Mouse (Mus musculus): ENCODE results near the gene Lama4.
A peak's percentile ranks its signal among the peaks of the same experiment; 100 is the strongest.

Gene Lama4

GRCm38 (mm10) chr10:38965075-38965781, at the start of gene Lama4:
Gene Lama4, plus strand, starts transcription at chr10:38965515.
- ATAC-seq (ENCODE audit: low TSS enrichment), result peak; percentile 76

GRCm38 (mm10) chr10:38916027-38916617, 49.2 kb upstream of the Lama4 start:
- no peak for ATAC-seq (ENCODE audit: low TSS enrichment)

- ATAC-seq (ENCODE audit: low TSS enrichment), result no peak
These were observed 36.2 kb upstream of the Lama4 start for GRCm38 (mm10) chr10:38928940-38929697.

- no peak for ATAC-seq (ENCODE audit: low TSS enrichment)
These were observed 20.6 kb upstream of the Lama4 start for GRCm38 (mm10) chr10:38944701-38945100.

- ATAC-seq (ENCODE audit: low TSS enrichment), result peak; percentile 33
These were observed 3.4 kb upstream of the Lama4 start for GRCm38 (mm10) chr10:38961920-38962319.

- no peak for ATAC-seq (ENCODE audit: low TSS enrichment)
These were observed 618 bp upstream of the Lama4 start for GRCm38 (mm10) chr10:38964719-38965074.

- peak; percentile 50 for ATAC-seq (ENCODE audit: low TSS enrichment)
These were observed 542 bp downstream of the Lama4 start for GRCm38 (mm10) chr10:38965857-38966256.

GRCm38 (mm10) chr10:38966646-38967045, 1.3 kb downstream of the Lama4 start:
- no peak for ATAC-seq (ENCODE audit: low TSS enrichment)

GRCm38 (mm10) chr10:38968326-38969072, 3.2 kb downstream of the Lama4 start:
- ATAC-seq (ENCODE audit: low TSS enrichment), result no peak

GRCm38 (mm10) chr10:38969543-38969942, 4.2 kb downstream of the Lama4 start:
- ATAC-seq (ENCODE audit: low TSS enrichment), result no peak

- ATAC-seq (ENCODE audit: low TSS enrichment), result no peak
These were observed 4.7 kb downstream of the Lama4 start for GRCm38 (mm10) chr10:38969975-38970374.

GRCm38 (mm10) chr10:38972221-38972946, 7.1 kb downstream of the Lama4 start:
- no peak for ATAC-seq (ENCODE audit: low TSS enrichment)

- no peak for ATAC-seq (ENCODE audit: low TSS enrichment)
These were observed 7.7 kb downstream of the Lama4 start for GRCm38 (mm10) chr10:38973016-38973415.

- no peak for ATAC-seq (ENCODE audit: low TSS enrichment)
These were observed 12.9 kb downstream of the Lama4 start for GRCm38 (mm10) chr10:38978195-38978594.

- no peak for ATAC-seq (ENCODE audit: low TSS enrichment)
These were observed 14.4 kb downstream of the Lama4 start for GRCm38 (mm10) chr10:38979699-38980098.

- no peak for ATAC-seq (ENCODE audit: low TSS enrichment)
These were observed 15.7 kb downstream of the Lama4 start for GRCm38 (mm10) chr10:38980980-38981379.

- no peak for ATAC-seq (ENCODE audit: low TSS enrichment)
These were observed 19.2 kb downstream of the Lama4 start for GRCm38 (mm10) chr10:38984358-38985075.

GRCm38 (mm10) chr10:38986053-38986452, 20.7 kb downstream of the Lama4 start:
- ATAC-seq (ENCODE audit: low TSS enrichment), result no peak

GRCm38 (mm10) chr10:38992827-38993226, 27.5 kb downstream of the Lama4 start:
- ATAC-seq (ENCODE audit: low TSS enrichment), result no peak

GRCm38 (mm10) chr10:38993632-38994424, 28.5 kb downstream of the Lama4 start:
- no peak for ATAC-seq (ENCODE audit: low TSS enrichment)

All from frontal cortex, adult (tissue).